22 mouse cellular contexts compared by ENCODE assay signal in the genomic region with DNA sequence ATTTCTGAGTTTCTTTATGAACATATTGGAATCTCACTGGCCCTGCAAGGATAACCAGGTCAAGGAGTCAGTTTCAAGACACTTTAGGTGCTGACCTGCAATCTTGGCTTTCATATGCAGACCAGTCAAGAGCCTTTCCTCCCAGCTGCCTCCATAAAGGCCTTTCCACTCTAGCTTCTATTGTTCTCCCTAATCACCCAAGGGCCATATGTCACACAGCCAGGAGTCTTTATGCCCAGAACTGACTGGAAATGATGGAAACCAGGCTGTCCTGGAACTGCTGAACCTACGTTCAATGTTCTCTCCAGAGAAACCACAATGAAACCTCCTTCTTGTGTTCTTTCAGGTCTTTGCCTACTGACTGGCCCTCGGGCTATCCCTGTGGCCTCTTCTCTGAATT.
A peak's percentile ranks its signal among the peaks of the same experiment; 100 is the strongest.
DNase-seq lines count a peak whose midpoint lies in the region; ATAC-seq and TF ChIP-seq lines count a peak whose summit lies in the region.
"Had no signal": no experiment of that assay in that cellular context is flagged by ENCODE, and none has a peak within 500 bp of the region (broad histone marks: within the 10 kb centered on the region; RNA-seq: fewer than 3 reads in every experiment).

No protein-coding gene starts in this region.

- no peak for ATAC-seq in midbrain, postnatal 0 days (ENCODE audit: low FRiP score)
- peak; percentile 38; the same call in 1 of the 2 replicates for ATAC-seq in midbrain, embryonic 13.5 days
- ATAC-seq in frontal cortex, adult (ENCODE audit: low TSS enrichment) = no peak
- ATAC-seq in liver, postnatal 0 days = no peak
- ATAC-seq: forebrain, embryonic 15.5 days had no signal

- H3K9ac ChIP-seq in midbrain, postnatal 0 days (replicated peaks; ENCODE audit: low read length, poor library complexity, severe bottlenecking) = no peak overlapping the region
- H3K9ac ChIP-seq in midbrain, embryonic 13.5 days (replicated peaks) = no peak overlapping the region
- no peak overlapping the region for H3K9ac ChIP-seq in liver, postnatal 0 days (replicated peaks)
- H3K9ac ChIP-seq: forebrain, embryonic 15.5 days had no signal

- DNase-seq in midbrain, embryonic 10.5 days (ENCODE audit: low spot score) = peak; percentile 14
- no peak for DNase-seq in midbrain, postnatal 0 days (ENCODE audit: low spot score)
- peak; percentile 45 for DNase-seq in embryo, embryonic 10.5 days (ENCODE audit: low spot score)
- peak; percentile 41 for DNase-seq in retina, embryonic 14.5 days (ENCODE audit: low spot score)
- no peak for DNase-seq in thymus, postnatal 36 days
- no peak for DNase-seq in liver, postnatal 0 days
- DNase-seq: adrenal gland, postnatal 36 days; cerebellum, adult 11-12 months; cerebellum, postnatal 14 days; heart, postnatal 10 days; kidney, adult 2 months; kidney, postnatal 14 days; left cerebral cortex, postnatal 4 days; liver; lung, postnatal 10 days; thymus, postnatal 25 days had no signal

- H3K36me3 ChIP-seq in midbrain, embryonic 10.5 days = no peaks in the 10 kb centered on the region
- H3K36me3 ChIP-seq in midbrain, postnatal 0 days (ENCODE audit: insufficient read depth, low read length) = no peaks in the 10 kb centered on the region
- no peaks in the 10 kb centered on the region for H3K36me3 ChIP-seq in midbrain, embryonic 13.5 days
- H3K36me3 ChIP-seq in liver, postnatal 0 days (replicated peaks; ENCODE audit: insufficient read depth, low read length) = no peaks in the 10 kb centered on the region
- H3K36me3 ChIP-seq: embryonic facial prominence, embryonic 10.5 days; forebrain, embryonic 15.5 days; G1E had no signal

- no peak overlapping the region for H3K4me3 ChIP-seq in midbrain, embryonic 10.5 days
- H3K4me3 ChIP-seq in midbrain, postnatal 0 days (ENCODE audit: low read depth, low read length) = no peak overlapping the region
- no peak overlapping the region for H3K4me3 ChIP-seq in midbrain, embryonic 13.5 days (replicated peaks)
- H3K4me3 ChIP-seq in liver, postnatal 0 days (ENCODE audit: low read depth, low read length) = no peak overlapping the region
- H3K4me3 ChIP-seq: embryonic facial prominence, embryonic 10.5 days; forebrain, embryonic 15.5 days had no signal

- H3K9me3 ChIP-seq in midbrain, embryonic 10.5 days (replicated peaks) = no peaks in the 10 kb centered on the region
- no peaks in the 10 kb centered on the region for H3K9me3 ChIP-seq in midbrain, postnatal 0 days (ENCODE audit: low read length)
- H3K9me3 ChIP-seq in midbrain, embryonic 13.5 days = no peaks in the 10 kb centered on the region
- no peaks in the 10 kb centered on the region for H3K9me3 ChIP-seq in liver, postnatal 0 days (ENCODE audit: low read length)
- H3K9me3 ChIP-seq: embryonic facial prominence, embryonic 10.5 days; forebrain, embryonic 15.5 days had no signal

- no peaks in the 10 kb centered on the region for H3K27me3 ChIP-seq in midbrain, embryonic 10.5 days (ENCODE audit: low read depth, poor library complexity, severe bottlenecking)
- no peaks in the 10 kb centered on the region for H3K27me3 ChIP-seq in midbrain, postnatal 0 days (ENCODE audit: insufficient read depth, low read length)
- H3K27me3 ChIP-seq in midbrain, embryonic 13.5 days = no peaks in the 10 kb centered on the region
- H3K27me3 ChIP-seq in liver, postnatal 0 days (ENCODE audit: insufficient read depth, low read length) = no peaks in the 10 kb centered on the region
- H3K27me3 ChIP-seq: forebrain, embryonic 15.5 days had no signal

- TF ChIP-seq CTCF in midbrain, postnatal 0 days (IDR thresholded peaks at IDR 0.05) = no peak
- TF ChIP-seq CTCF in liver, postnatal 0 days (IDR thresholded peaks at IDR 0.05; ENCODE audit: low read depth) = no peak

- 70% methylated on average over 2 of the region's 2 CpGs for WGBS in midbrain, embryonic 10.5 days
- WGBS in midbrain, postnatal 0 days = 60% methylated on average over 2 of the region's 2 CpGs
- 53% methylated on average over 2 of the region's 2 CpGs for WGBS in midbrain, embryonic 13.5 days
- WGBS in liver, postnatal 0 days (ENCODE audit: insufficient replicate concordance) = 56% methylated on average over 2 of the region's 2 CpGs

- H3K4me2 ChIP-seq in midbrain, postnatal 0 days (ENCODE audit: low read depth, low read length, poor library complexity, severe bottlenecking) = no peak overlapping the region
- no peak overlapping the region for H3K4me2 ChIP-seq in midbrain, embryonic 13.5 days (replicated peaks)
- no peak overlapping the region for H3K4me2 ChIP-seq in liver, postnatal 0 days (ENCODE audit: low read depth, low read length)
- H3K4me2 ChIP-seq: forebrain, embryonic 15.5 days; heart, embryonic 11.5 days had no signal

- peak overlapping the region; percentile 69 for H3K27ac ChIP-seq in midbrain, embryonic 10.5 days (replicated peaks)
- H3K27ac ChIP-seq in midbrain, postnatal 0 days (ENCODE audit: low read depth, low read length) = no peak overlapping the region
- H3K27ac ChIP-seq in midbrain, embryonic 13.5 days = peak overlapping the region; percentile 56
- no peak overlapping the region for H3K27ac ChIP-seq in liver, postnatal 0 days (ENCODE audit: low read depth)
- H3K27ac ChIP-seq: embryonic facial prominence, embryonic 10.5 days; forebrain, embryonic 15.5 days had no signal

- no peak for TF ChIP-seq EP300 in liver, postnatal 0 days (IDR thresholded peaks at IDR 0.05; ENCODE audit: low read depth)

- peaks cover 12% of the 10 kb centered on the region for H3K4me1 ChIP-seq in midbrain, embryonic 10.5 days
- no peaks in the 10 kb centered on the region for H3K4me1 ChIP-seq in midbrain, postnatal 0 days (ENCODE audit: insufficient read depth, low read length)
- H3K4me1 ChIP-seq in midbrain, embryonic 13.5 days (replicated peaks) = peaks cover 34% of the 10 kb centered on the region
- H3K4me1 ChIP-seq in liver, postnatal 0 days (ENCODE audit: insufficient read depth) = no peaks in the 10 kb centered on the region
- H3K4me1 ChIP-seq: embryonic facial prominence, embryonic 10.5 days had no signal

Comparison
In these comparisons a context has a peak if more than half of its experiments do, and no peak if none do; other contexts are left out.
1. DNase-seq: peak in midbrain, embryonic 10.5 days (single experiment), embryo, embryonic 10.5 days (single experiment) and retina, embryonic 14.5 days (single experiment); none in midbrain, postnatal 0 days (single experiment), thymus, postnatal 36 days (0 of 2) and liver, postnatal 0 days (single experiment).
2. H3K27ac ChIP-seq: peak in midbrain, embryonic 10.5 days (single experiment) and midbrain, embryonic 13.5 days (single experiment); none in midbrain, postnatal 0 days (single experiment) and liver, postnatal 0 days (single experiment).